Mouse (Mus musculus): Measurements from ENCODE around the gene Npl.

- TF ChIP-seq POLR2A (IDR thresholded peaks at IDR 0.05; ENCODE audit: borderline replicate concordance, low read depth, low read length) (no peak), CTCF (IDR thresholded peaks at IDR 0.05; ENCODE audit: low read depth, low read length) (no peak)
Measured at GRCm38 (mm10) chr1:153563675-153564074, 13.8 kb upstream of the Npl start.

All from bone marrow macrophage, adult 2 months (primary cell).